Mouse (Mus musculus) macrophage (primary cell): ENCODE measurements around the gene Rfx7. TPM values are rescaled to one million over a fixed set of nuclear protein-coding genes. Genes with fewer than 3 reads are reported as not detected.

ENCODE experiments used
- H3K27ac ChIP-seq: fragments of 350-480 bp; formaldehyde crosslinking; 2 replicates; pipeline ENCODE4 v1.9.0; 2021
- H3K36me3 ChIP-seq: fragments of 350-480 bp; formaldehyde crosslinking; 2 replicates; pipeline ENCODE4 v1.9.0; 2021; ENCODE audit errors: inconsistent target
- H3K4me3 ChIP-seq: fragments of 350-480 bp; formaldehyde crosslinking; 2 replicates; pipeline ENCODE4 v1.9.0; 2021; ENCODE audit errors: inconsistent target
- H3K79me2 ChIP-seq: fragments of 350-480 bp; formaldehyde crosslinking; 2 replicates; pipeline ENCODE4 v1.9.0; 2021; ENCODE audit errors: inconsistent target
- WGBS: methylation state at CpG from one replicate; pipeline ENCODE4 v1.1.7; 2026; ENCODE audit warnings: inconsistent platforms; ENCODE audit not compliant: missing documents; 5-methylcytosine and 5-hydroxymethylcytosine counted together
- polyA plus RNA-seq: library from polyadenylated mRNA; stranded (reverse); fragments of 250-400 nt; gene quantifications from 3 replicates; pipeline ENCODE4 v1.2.4, GENCODE M21; 2018; ENCODE audit warnings: inconsistent platforms

Gene Rfx7
- polyA plus RNA-seq, 1 experiment from 2014 or later = 9.5 TPM

- WGBS = 85% methylated on average over 4 of the region's 4 CpGs
- Histone ChIP-seq H3K79me2 (peaks cover 35% of the 10 kb centered on the region), H3K4me3 (no peak overlapping the region; the same call in 1 of the 2 replicates), H3K36me3 (no peaks in the 10 kb centered on the region), H3K27ac (peak overlapping the region; percentile 82)
Measured at GRCm38 (mm10) chr9:72530824-72531223, 1.2 kb upstream of the Rfx7 start.

GRCm38 (mm10) chr9:72531291-72531995 is 597 bp upstream of the Rfx7 start:
- Histone ChIP-seq H3K4me3 (peak overlapping the region; percentile 46), H3K27ac (peak overlapping the region; percentile 82), H3K79me2 (peaks cover 41% of the 10 kb centered on the region), H3K36me3 (no peaks in the 10 kb centered on the region)
- WGBS = 7% methylated on average over 31 of the region's 35 CpGs

DNA sequence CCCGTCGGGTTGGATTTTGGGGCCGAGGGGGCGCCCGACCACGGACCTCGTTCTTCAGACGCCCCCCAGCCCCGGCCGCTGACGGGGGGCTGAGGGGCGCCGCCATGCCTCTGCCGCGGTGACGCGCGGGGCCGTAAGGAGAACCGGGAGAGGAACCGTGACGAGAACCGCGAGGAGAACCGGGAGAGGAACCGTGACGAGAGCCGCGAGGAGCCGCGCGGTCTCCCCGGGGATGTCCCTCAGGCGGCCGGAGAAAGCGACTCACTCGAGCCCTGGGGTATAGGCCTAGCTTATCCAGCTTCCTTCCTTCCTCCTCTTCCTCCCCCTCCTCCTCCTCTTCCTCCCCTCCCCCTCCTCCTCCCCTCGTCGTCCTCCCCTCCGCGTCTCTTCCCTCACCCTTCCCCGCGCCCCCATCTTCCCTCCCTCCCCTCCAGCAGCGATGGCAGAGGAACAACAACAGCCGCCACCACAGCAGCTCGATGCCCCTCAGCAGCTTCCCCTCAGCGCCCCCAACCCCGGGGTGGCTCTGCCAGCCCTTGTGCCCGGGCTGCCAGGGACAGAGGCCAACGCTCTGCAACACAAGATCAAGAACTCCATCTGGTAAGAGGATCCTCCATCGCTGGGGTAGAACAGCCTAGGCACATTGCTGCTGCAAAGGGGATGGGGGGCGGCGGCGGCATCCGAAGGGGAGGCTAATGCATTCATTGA is 495 bp downstream of the Rfx7 start:
- WGBS = under 1% methylated on average over 48 of the region's 55 CpGs

DNA sequence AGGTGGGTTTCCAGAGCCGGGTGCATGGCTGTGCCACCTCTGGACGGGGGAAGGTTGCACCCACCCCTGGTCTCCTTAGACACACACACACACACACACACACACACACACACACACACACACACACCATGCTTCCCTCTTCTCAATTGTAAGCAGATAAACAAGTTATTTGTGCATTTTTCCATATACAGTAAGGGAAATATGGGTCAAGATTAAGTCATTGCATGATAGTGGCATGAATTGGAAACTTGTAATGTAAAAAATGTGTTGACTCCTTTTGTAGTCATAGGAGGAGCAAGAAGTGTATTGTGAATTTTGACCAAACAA is 1.0 kb downstream of the Rfx7 start:
- Histone ChIP-seq H3K27ac (peak overlapping the region; percentile 62), H3K4me3 (peak overlapping the region; percentile 58)
- WGBS = 0% methylated on average over 2 of the region's 2 CpGs

More for the DNA sequence above, 495 bp downstream of the Rfx7 start:
- Histone ChIP-seq H3K36me3 (no peaks in the 10 kb centered on the region), H3K4me3 (peak overlapping the region; percentile 58), H3K27ac (peak overlapping the region; percentile 62), H3K79me2 (peaks cover 52% of the 10 kb centered on the region)

GRCm38 (mm10) chr9:72534985-72535384 is 2.9 kb downstream of the Rfx7 start:
- no peaks in the 10 kb centered on the region for H3K36me3 ChIP-seq
- peak overlapping the region; percentile 58; the same call in 1 of the 2 replicates for H3K4me3 ChIP-seq
- peaks cover 76% of the 10 kb centered on the region for H3K79me2 ChIP-seq
- WGBS = 40% methylated on average over 2 of the region's 2 CpGs
- H3K27ac ChIP-seq = no peak overlapping the region

More for the DNA sequence above, 1.0 kb downstream of the Rfx7 start:
- Histone ChIP-seq H3K36me3 (no peaks in the 10 kb centered on the region), H3K79me2 (peaks cover 57% of the 10 kb centered on the region)

GRCm38 (mm10) chr9:72535394-72535793 is 3.4 kb downstream of the Rfx7 start:
- WGBS = 66% methylated on average over 3 of the region's 3 CpGs

DNA sequence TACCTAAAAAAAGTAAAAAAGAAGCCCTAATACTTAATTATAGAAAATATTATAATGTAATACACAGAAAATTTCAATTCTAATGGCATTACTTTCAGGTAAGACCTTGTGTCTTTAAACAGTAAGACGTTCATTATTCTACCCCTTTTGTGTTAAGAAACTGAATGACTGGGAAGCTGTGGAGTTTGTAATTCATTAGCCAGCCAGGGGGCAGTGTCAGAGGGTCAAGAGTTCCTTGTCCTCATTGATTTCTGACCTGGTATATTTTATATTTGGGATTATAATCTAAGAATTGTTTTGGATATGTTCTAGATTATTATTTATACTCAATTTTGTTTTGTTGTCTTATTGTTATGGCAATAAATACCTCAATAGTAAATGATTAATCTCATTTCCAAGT is 5.0 kb downstream of the Rfx7 start:
- no peaks in the 10 kb centered on the region for H3K36me3 ChIP-seq
- no peak overlapping the region for H3K27ac ChIP-seq
- H3K79me2 ChIP-seq = peaks cover 97% of the 10 kb centered on the region
- H3K4me3 ChIP-seq = no peak overlapping the region
- 46% methylated on average over 1 of the region's 1 CpGs for WGBS

More at GRCm38 (mm10) chr9:72535394-72535793, 3.4 kb downstream of the Rfx7 start:
- H3K36me3 ChIP-seq = no peaks in the 10 kb centered on the region
- peak overlapping the region; percentile 58; the same call in 1 of the 2 replicates for H3K4me3 ChIP-seq
- H3K79me2 ChIP-seq = peaks cover 80% of the 10 kb centered on the region
- H3K27ac ChIP-seq = no peak overlapping the region

DNA sequence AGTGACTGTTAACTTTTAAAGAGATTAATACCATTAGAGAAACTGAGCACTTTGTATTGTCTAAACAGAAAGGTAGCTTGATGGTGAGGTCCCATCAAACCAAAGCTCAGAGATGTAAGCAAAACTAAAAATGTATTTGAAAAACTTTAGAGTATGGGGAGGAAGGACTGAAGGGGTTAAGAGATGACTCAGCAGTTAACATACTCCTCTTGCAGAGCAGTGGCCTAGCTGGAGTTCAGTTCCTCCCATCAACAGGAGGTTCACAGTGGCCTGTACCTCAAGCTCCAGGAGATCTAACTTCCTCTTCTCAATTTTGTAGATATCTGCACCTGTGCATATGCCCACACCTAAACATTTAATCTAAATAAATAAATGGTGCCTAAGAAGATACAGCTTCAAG is 11.6 kb downstream of the Rfx7 start:
- H3K36me3 ChIP-seq = no peaks in the 10 kb centered on the region
- no peak overlapping the region for H3K4me3 ChIP-seq
- no peak overlapping the region for H3K27ac ChIP-seq
- peaks cover 72% of the 10 kb centered on the region for H3K79me2 ChIP-seq

DNA sequence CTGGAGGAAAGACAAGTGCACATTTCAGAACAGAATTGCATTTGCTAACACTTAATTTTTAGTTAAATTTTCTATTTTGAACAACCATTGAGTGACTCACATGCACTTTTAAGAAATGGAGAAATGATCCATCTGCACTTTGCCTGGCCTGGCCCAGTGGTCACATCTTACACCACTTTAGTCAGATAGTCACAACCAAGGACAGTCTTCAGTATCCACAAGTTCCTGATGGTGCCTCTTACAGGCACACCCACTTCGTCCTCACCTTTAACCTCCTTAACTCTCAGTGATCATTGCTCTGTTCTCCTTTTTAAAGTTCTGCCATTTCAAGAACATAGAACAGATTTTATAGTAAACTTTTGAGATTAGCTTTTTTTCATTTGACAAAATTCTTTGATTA is 26.7 kb downstream of the Rfx7 start:
- no peak overlapping the region for H3K4me3 ChIP-seq
- no peak overlapping the region for H3K27ac ChIP-seq
- H3K36me3 ChIP-seq = no peaks in the 10 kb centered on the region
- WGBS = 73% methylated on average over 1 of the region's 1 CpGs
- H3K79me2 ChIP-seq = peaks cover 38% of the 10 kb centered on the region

DNA sequence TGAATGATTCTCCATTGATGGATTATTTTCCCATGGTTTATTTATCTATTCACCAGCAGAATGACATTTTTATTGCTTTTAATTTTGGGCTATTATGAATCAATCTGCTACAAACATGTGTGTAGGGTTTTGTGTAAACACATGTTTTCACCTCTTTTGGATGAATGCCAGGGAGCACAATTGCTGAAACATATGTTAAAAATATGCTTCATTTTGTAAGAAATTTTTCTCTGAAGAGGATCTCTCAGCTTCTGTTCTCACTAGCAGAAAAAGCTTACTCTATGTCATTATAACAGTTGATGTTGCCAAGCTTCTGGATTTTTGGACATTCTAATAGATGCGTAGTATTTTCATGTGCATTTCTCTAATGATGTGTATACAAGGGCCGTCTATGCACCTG is 28.3 kb downstream of the Rfx7 start:
- Histone ChIP-seq H3K27ac (no peak overlapping the region), H3K4me3 (no peak overlapping the region), H3K79me2 (peaks cover 44% of the 10 kb centered on the region), H3K36me3 (no peaks in the 10 kb centered on the region)
- 93% methylated on average over 2 of the region's 2 CpGs for WGBS

DNA sequence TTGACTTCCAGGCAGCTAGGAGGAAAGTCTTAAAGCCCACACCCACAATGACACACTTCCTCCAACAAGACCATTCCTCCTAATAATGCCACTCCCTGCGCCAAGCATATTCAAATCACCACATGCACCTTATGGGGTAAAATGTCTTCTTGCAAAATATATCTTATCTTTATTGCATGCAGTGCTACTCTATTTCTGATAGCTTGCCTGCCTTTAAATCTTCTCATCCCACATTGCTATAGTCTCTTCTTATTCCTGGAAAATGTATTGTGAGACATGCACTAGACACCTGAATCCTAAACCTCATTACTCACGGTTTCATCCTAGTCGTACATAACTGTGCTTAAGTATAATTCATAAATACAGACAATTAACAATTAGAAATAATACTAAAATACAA is 31.2 kb downstream of the Rfx7 start:
- Histone ChIP-seq H3K27ac (no peak overlapping the region), H3K79me2 (peaks cover 60% of the 10 kb centered on the region), H3K4me3 (no peak overlapping the region), H3K36me3 (no peaks in the 10 kb centered on the region)
- 97% methylated on average over 3 of the region's 3 CpGs for WGBS

DNA sequence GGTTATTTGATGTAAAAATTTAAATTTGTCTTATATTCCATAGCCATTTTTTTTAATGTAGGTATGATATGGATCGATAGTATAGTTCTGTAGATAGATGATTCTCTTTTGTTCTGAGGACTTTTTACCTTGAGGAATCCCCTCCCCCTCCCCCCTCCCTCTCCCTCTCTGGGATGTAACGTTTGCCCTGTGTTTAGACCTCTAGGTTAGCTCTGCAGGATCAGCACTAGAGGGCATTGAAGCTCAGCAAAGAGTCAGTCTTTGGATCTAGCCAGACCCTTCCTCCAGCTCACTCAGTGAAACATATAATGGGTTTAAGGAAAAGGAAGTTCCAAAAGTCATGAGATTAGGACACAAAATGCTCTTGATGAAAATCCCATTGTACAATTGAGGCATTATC is 35.1 kb downstream of the Rfx7 start:
- no peak overlapping the region for H3K27ac ChIP-seq
- H3K79me2 ChIP-seq = peaks cover 75% of the 10 kb centered on the region
- H3K36me3 ChIP-seq = no peaks in the 10 kb centered on the region
- H3K4me3 ChIP-seq = no peak overlapping the region
- 100% methylated on average over 1 of the region's 2 CpGs for WGBS

DNA sequence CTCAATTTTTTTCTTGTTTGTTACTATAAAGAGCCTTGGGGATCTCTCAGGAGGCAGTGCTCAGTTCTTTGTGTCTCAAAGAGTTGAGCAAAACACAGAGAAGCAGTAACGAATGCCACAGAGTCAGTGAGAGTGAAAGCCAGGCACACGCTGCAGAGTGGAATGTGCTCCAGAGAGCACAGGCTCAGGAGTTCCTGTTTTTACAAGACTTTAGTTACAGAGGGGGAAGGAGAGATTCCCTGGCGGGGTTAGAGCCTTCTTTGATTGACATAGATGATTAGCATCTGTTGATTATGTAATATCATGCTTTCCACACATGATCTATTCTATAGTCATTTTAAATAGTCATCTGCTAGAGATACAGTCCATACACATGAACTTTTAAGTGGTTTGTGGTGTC is 48.2 kb downstream of the Rfx7 start:
- WGBS = 4% methylated on average over 3 of the region's 3 CpGs
- no peaks in the 10 kb centered on the region for H3K79me2 ChIP-seq
- H3K4me3 ChIP-seq = no peak overlapping the region
- H3K27ac ChIP-seq = no peak overlapping the region
- H3K36me3 ChIP-seq = no peaks in the 10 kb centered on the region

DNA sequence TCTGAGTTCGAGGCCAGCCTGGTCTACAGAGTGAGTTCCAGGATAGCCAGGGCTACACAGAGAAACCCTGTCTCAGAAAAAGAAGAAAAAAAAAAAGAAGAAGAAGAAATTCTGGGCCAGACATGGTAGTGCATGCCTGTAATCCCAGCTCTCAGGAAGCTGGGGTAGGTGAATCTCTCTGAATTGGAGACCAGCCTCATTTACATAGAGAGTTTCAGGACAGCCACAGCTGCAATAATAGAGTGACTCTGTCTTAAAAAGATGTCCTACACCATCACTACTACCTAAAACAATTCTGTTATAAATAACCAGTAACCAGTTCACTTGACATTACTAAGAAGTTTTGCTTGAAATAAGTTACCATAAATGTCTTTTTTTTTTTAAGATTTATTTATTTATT is 58.8 kb downstream of the Rfx7 start:
- Histone ChIP-seq H3K27ac (no peak overlapping the region), H3K36me3 (peaks cover 5% of the 10 kb centered on the region; the same call in 1 of the 2 replicates), H3K4me3 (no peak overlapping the region), H3K79me2 (no peaks in the 10 kb centered on the region)
- no CpG with 5 or more reads among the region's 1 CpGs for WGBS

DNA sequence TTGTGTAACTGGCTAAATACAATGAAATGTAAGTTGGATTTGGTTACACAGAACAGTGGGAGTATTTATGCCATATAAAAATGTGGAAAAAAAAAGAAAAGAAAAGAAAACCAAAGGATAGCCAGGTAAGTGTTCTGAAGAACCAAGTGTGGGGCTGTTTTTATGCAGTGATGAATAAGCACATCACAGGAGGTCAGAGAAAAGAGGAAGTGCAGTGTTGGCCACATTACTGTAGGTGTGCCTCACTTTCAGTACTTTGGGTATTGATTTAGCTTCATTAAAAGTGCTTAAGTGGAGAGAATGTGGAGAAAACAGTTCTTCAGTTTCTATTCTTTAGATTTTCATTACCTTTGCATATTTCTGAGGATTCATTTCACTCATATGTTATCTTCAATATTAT is 60.0 kb downstream of the Rfx7 start:
- Histone ChIP-seq H3K4me3 (no peak overlapping the region), H3K27ac (no peak overlapping the region), H3K79me2 (no peaks in the 10 kb centered on the region), H3K36me3 (peaks cover 5% of the 10 kb centered on the region; the same call in 1 of the 2 replicates)
